Mouse (Mus musculus): ENCODE data around the gene Cspg5. TPM values are rescaled to one million over a fixed set of nuclear protein-coding genes. Genes with fewer than 3 reads are reported as not detected.
A peak's percentile ranks its signal among the peaks of the same experiment; 100 is the strongest.

The Cspg5 gene
- total and polyA plus RNA-seq, 3 experiments = 0.40 to 0.72 (median 0.49) TPM

DNA sequence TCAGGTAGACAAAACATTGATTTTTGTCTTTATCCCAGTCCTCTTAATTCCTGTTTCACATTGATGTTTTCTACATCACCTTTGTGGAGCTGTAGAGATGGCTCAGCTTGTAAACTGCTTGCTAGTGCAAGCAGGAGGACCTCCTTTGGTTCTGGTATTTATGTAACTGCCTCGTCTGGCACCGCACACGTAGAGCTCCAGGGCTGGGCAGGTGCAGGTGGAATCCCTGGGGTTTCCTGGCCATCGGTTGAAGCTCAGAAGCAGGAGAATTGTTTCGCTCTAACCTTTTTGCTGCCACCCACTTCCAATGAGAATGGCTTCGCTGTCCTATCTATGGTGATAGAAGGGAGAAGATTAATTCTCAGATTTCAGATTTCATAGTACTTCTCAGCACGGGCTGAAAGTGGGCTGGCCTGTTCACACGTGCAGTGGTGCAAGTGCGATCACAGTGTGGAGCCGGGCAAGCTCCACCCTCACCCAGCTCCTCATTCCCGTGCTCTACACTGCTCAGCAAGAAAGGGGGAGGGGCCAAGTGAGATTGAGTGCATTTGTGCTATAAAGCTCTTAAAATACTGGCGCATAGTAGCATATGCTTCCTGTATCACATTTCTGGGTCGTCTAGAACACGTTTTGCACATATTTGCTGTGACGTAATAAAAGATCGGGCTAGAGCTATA is 13.1 kb upstream of the Cspg5 start:
- Histone ChIP-seq H3K36me3 (replicated peaks in 1 of 2; ENCODE audit: control insufficient read depth in 1 of 2, insufficient read depth in 1 of 2, low read length in 1 of 2) (peaks cover 44 to 73% of the 10 kb centered on the region in 2 experiments), H3K4me2 (ENCODE audit: insufficient read depth, low read depth, poor library complexity, severe bottlenecking) (no peak overlapping the region), H3K79me2 (replicated peaks; ENCODE audit: control insufficient read depth, extremely low read depth, insufficient read depth, poor library complexity, severe bottlenecking) (0 out of 2 replicates have a peak, but pooled peaks cover 3% of the 10 kb centered on the region), H3K27ac (ENCODE audit: insufficient read depth, low read depth) (peak overlapping the region; percentile 21; the same call in 1 of the 2 replicates), H3K4me3 (replicated peaks in 1 of 3; ENCODE audit: low read depth in 2 of 3, low read length in 2 of 3, poor library complexity in 1 of 3) (no peak overlapping the region), H3K9me3 (replicated peaks; ENCODE audit: low read length) (no peaks in the 10 kb centered on the region), H3K27me3 (replicated peaks) (no peaks in the 10 kb centered on the region), H3K4me1 (ENCODE audit: control insufficient read depth in 1 of 2, insufficient read depth in 2 of 2) (peaks cover 24 to 53% of the 10 kb centered on the region in 2 experiments), H3K9ac (ENCODE audit: insufficient read depth, low read depth) (no peak overlapping the region)
- peak; percentile 20 for DNase-seq (ENCODE audit: extremely low read depth)
- in situ Hi-C loops (cut with MboI; ENCODE audit: low pct_ligation_motif_present, low pct_unique_long_range_greater_than_20kb, low sequenced_read_pairs) (no loop called here), dilution Hi-C loops (cut with MboI; ENCODE audit: extremely low pct_ligation_motif_present, extremely low pct_unique_long_range_greater_than_20kb, low sequenced_read_pairs) (no loop called here)
- TF ChIP-seq BHLHE40 (IDR thresholded peaks at IDR 0.05; ENCODE audit: low read depth, low read length) = peak; percentile 72
- no peak for TF ChIP-seq USF2 (conservative IDR thresholded peaks at IDR 0.05; ENCODE audit: low read depth, low read length)
- no peak for TF ChIP-seq PAX5 (IDR thresholded peaks at IDR 0.05; ENCODE audit: low read length)

DNA sequence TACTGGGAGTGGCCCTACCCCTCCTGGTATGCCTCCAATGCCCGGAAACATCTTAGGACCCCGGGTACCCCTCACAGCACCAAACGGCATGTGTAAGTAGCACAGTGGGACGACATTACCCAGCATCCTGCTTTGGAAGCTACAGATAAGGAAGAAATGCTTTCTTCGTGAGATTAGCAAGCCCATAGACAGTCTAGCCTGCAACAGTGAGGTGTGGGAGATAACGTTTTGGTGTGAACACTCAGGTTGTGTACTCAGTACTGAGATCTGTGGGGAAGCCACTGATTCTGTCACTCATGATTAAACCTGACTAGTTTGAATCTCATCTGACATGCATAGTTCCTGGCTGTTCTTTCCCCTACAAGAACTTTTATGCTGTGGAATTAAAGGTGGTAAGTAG is 8.6 kb upstream of the Cspg5 start:
- Histone ChIP-seq H3K9me3 (replicated peaks; ENCODE audit: low read length) (no peaks in the 10 kb centered on the region), H3K4me2 (ENCODE audit: insufficient read depth, low read depth, poor library complexity, severe bottlenecking) (no peak overlapping the region), H3K9ac (ENCODE audit: insufficient read depth, low read depth) (no peak overlapping the region), H3K36me3 (replicated peaks in 1 of 2; ENCODE audit: control insufficient read depth in 1 of 2, insufficient read depth in 1 of 2, low read length in 1 of 2) (peaks cover 60 to 88% of the 10 kb centered on the region in 2 experiments), H3K27ac (ENCODE audit: insufficient read depth, low read depth) (no peak overlapping the region), H3K79me2 (replicated peaks; ENCODE audit: control insufficient read depth, extremely low read depth, insufficient read depth, poor library complexity, severe bottlenecking) (0 out of 2 replicates have a peak, but pooled peaks cover 3% of the 10 kb centered on the region), H3K4me1 (ENCODE audit: control insufficient read depth in 1 of 2, insufficient read depth in 2 of 2) (peaks cover 8 to 22% of the 10 kb centered on the region in 2 experiments), H3K4me3 (replicated peaks in 1 of 3; ENCODE audit: low read depth in 2 of 3, low read length in 2 of 3, poor library complexity in 1 of 3) (no peak overlapping the region), H3K27me3 (replicated peaks) (no peaks in the 10 kb centered on the region)
- dilution Hi-C loops (cut with MboI; ENCODE audit: extremely low pct_ligation_motif_present, extremely low pct_unique_long_range_greater_than_20kb, low sequenced_read_pairs) (no loop called here), in situ Hi-C loops (cut with MboI; ENCODE audit: low pct_ligation_motif_present, low pct_unique_long_range_greater_than_20kb, low sequenced_read_pairs) (no loop called here)
- TF ChIP-seq MYC (IDR thresholded peaks at IDR 0.05; ENCODE audit: low read depth, low read length) (no peak), CHD1 (IDR thresholded peaks at IDR 0.05; ENCODE audit: low read depth, low read length) (no peak), E2F4 (IDR thresholded peaks at IDR 0.05; ENCODE audit: insufficient replicate concordance, low read depth, low read length) (no peak), PAX5 (IDR thresholded peaks at IDR 0.05; ENCODE audit: low read length) (no peak), POLR2AphosphoS2 (IDR thresholded peaks at IDR 0.05; ENCODE audit: low read depth, low read length) (no peak), HCFC1 (IDR thresholded peaks at IDR 0.05; ENCODE audit: low read depth, low read length) (no peak), MEF2A (IDR thresholded peaks at IDR 0.05; ENCODE audit: borderline replicate concordance, low read depth, low read length) (no peak), ZC3H11A (IDR thresholded peaks at IDR 0.05; ENCODE audit: low read depth, low read length) (no peak), EP300 (IDR thresholded peaks at IDR 0.05; ENCODE audit: low read length) (no peak), MAZ (IDR thresholded peaks at IDR 0.05; ENCODE audit: low read depth, low read length) (no peak), RCOR1 (conservative IDR thresholded peaks at IDR 0.05; ENCODE audit: low read depth, low read length) (no peak), TBP (conservative IDR thresholded peaks at IDR 0.05; ENCODE audit: low read depth, low read length) (no peak)
- DNase-seq (ENCODE audit: extremely low read depth) = no peak

Measured in CH12.LX (cell line).